Mouse (Mus musculus): ENCODE data around the gene Zfp687. TPM values are rescaled to one million over a fixed set of nuclear protein-coding genes. Genes with fewer than 3 reads are reported as not detected.

The Zfp687 gene
- polyA plus RNA-seq, 1 experiment from 2014 or later, result 29.7 TPM

- no peak overlapping the region for H3K27ac ChIP-seq (ENCODE audit: low read depth, low read length)
- no peak overlapping the region for H3K4me2 ChIP-seq
- DNase-seq (ENCODE audit: low spot score, missing footprints) (no peak), ATAC-seq (ENCODE audit: low FRiP score) (no peak)
- 91% methylated on average over 7 of the region's 7 CpGs for WGBS
- no peak overlapping the region for H3K9ac ChIP-seq (ENCODE audit: low read length)
- H3K36me3 ChIP-seq (ENCODE audit: control insufficient read depth, insufficient read depth, low read length), result peaks cover 41% of the 10 kb centered on the region
- H3K4me3 ChIP-seq (ENCODE audit: low read depth, low read length), result no peak overlapping the region
- H3K9me3 ChIP-seq (ENCODE audit: control insufficient read depth, low read length), result no peaks in the 10 kb centered on the region
- H3K4me1 ChIP-seq (ENCODE audit: control insufficient read depth, insufficient read depth, low read length), result peaks cover 19% of the 10 kb centered on the region
- no peaks in the 10 kb centered on the region for H3K27me3 ChIP-seq (ENCODE audit: control insufficient read depth, insufficient read depth, low read length)
Observed at GRCm38 (mm10) chr3:95010396-95010795, 4.9 kb downstream of the Zfp687 start.

GRCm38 (mm10) chr3:95007706-95008105, 7.5 kb downstream of the Zfp687 start:
- H3K4me1 ChIP-seq (ENCODE audit: control insufficient read depth, insufficient read depth, low read length), result peaks cover 5% of the 10 kb centered on the region
- WGBS, result 87% methylated on average over 9 of the region's 9 CpGs
- no peaks in the 10 kb centered on the region for H3K9me3 ChIP-seq (ENCODE audit: control insufficient read depth, low read length)
- no peaks in the 10 kb centered on the region for H3K27me3 ChIP-seq (ENCODE audit: control insufficient read depth, insufficient read depth, low read length)
- DNase-seq (ENCODE audit: low spot score, missing footprints) (no peak), ATAC-seq (ENCODE audit: low FRiP score) (no peak)
- H3K27ac ChIP-seq (ENCODE audit: low read depth, low read length), result peak overlapping the region; percentile 55; the same call in 1 of the 2 replicates
- no peak overlapping the region for H3K9ac ChIP-seq (ENCODE audit: low read length)
- no peak overlapping the region for H3K4me3 ChIP-seq (ENCODE audit: low read depth, low read length)
- H3K36me3 ChIP-seq (ENCODE audit: control insufficient read depth, insufficient read depth, low read length), result peaks cover 43% of the 10 kb centered on the region
- no peak overlapping the region for H3K4me2 ChIP-seq

- Histone ChIP-seq H3K27me3 (ENCODE audit: control insufficient read depth, insufficient read depth, low read length) (no peaks in the 10 kb centered on the region), H3K4me1 (ENCODE audit: control insufficient read depth, insufficient read depth, low read length) (peaks cover 5% of the 10 kb centered on the region), H3K36me3 (ENCODE audit: control insufficient read depth, insufficient read depth, low read length) (peaks cover 36% of the 10 kb centered on the region), H3K27ac (ENCODE audit: low read depth, low read length) (no peak overlapping the region), H3K4me2 (no peak overlapping the region), H3K4me3 (ENCODE audit: low read depth, low read length) (no peak overlapping the region), H3K9ac (ENCODE audit: low read length) (no peak overlapping the region), H3K9me3 (ENCODE audit: control insufficient read depth, low read length) (no peaks in the 10 kb centered on the region)
- no peak for DNase-seq (ENCODE audit: low spot score, missing footprints)
- no peak for ATAC-seq (ENCODE audit: low FRiP score)
- 97% methylated on average over 3 of the region's 3 CpGs for WGBS
Observed at GRCm38 (mm10) chr3:95005651-95006050, 9.6 kb downstream of the Zfp687 start.

- Histone ChIP-seq H3K4me2 (no peak overlapping the region), H3K36me3 (ENCODE audit: control insufficient read depth, insufficient read depth, low read length) (peaks cover 26% of the 10 kb centered on the region), H3K4me1 (ENCODE audit: control insufficient read depth, insufficient read depth, low read length) (peaks cover 5% of the 10 kb centered on the region), H3K27ac (ENCODE audit: low read depth, low read length) (no peak overlapping the region), H3K9me3 (ENCODE audit: control insufficient read depth, low read length) (no peaks in the 10 kb centered on the region), H3K27me3 (ENCODE audit: control insufficient read depth, insufficient read depth, low read length) (no peaks in the 10 kb centered on the region), H3K9ac (ENCODE audit: low read length) (no peak overlapping the region), H3K4me3 (ENCODE audit: low read depth, low read length) (no peak overlapping the region)
- ATAC-seq (ENCODE audit: low FRiP score) (no peak), DNase-seq (ENCODE audit: low spot score, missing footprints) (no peak)
Observed at GRCm38 (mm10) chr3:95003273-95003672, 12.0 kb downstream of the Zfp687 start.

- Histone ChIP-seq H3K4me2 (no peak overlapping the region), H3K27me3 (ENCODE audit: control insufficient read depth, insufficient read depth, low read length) (no peaks in the 10 kb centered on the region), H3K36me3 (ENCODE audit: control insufficient read depth, insufficient read depth, low read length) (peaks cover 23% of the 10 kb centered on the region), H3K9ac (ENCODE audit: low read length) (no peak overlapping the region), H3K4me3 (ENCODE audit: low read depth, low read length) (no peak overlapping the region), H3K4me1 (ENCODE audit: control insufficient read depth, insufficient read depth, low read length) (peaks cover 5% of the 10 kb centered on the region), H3K9me3 (ENCODE audit: control insufficient read depth, low read length) (no peaks in the 10 kb centered on the region), H3K27ac (ENCODE audit: low read depth, low read length) (peak overlapping the region; percentile 25; the same call in 1 of the 2 replicates)
- ATAC-seq (ENCODE audit: low FRiP score), result peak; percentile 61
- DNase-seq (ENCODE audit: low spot score, missing footprints), result no peak
- 76% methylated on average over 4 of the region's 4 CpGs for WGBS
Observed at GRCm38 (mm10) chr3:95002569-95002968, 12.7 kb downstream of the Zfp687 start.

GRCm38 (mm10) chr3:94996946-94997345, 18.3 kb downstream of the Zfp687 start:
- Histone ChIP-seq H3K9ac (ENCODE audit: low read length) (no peak overlapping the region), H3K4me1 (ENCODE audit: control insufficient read depth, insufficient read depth, low read length) (no peaks in the 10 kb centered on the region), H3K27me3 (ENCODE audit: control insufficient read depth, insufficient read depth, low read length) (no peaks in the 10 kb centered on the region), H3K4me2 (no peak overlapping the region), H3K4me3 (ENCODE audit: low read depth, low read length) (no peak overlapping the region), H3K9me3 (ENCODE audit: control insufficient read depth, low read length) (no peaks in the 10 kb centered on the region), H3K27ac (ENCODE audit: low read depth, low read length) (no peak overlapping the region), H3K36me3 (ENCODE audit: control insufficient read depth, insufficient read depth, low read length) (peaks cover 13% of the 10 kb centered on the region)
- DNase-seq (ENCODE audit: low spot score, missing footprints) (peak; percentile 99), ATAC-seq (ENCODE audit: low FRiP score) (no peak)
- WGBS, result 37% methylated on average over 2 of the region's 2 CpGs

GRCm38 (mm10) chr3:94989159-94989761, 26.0 kb downstream of the Zfp687 start:
- Histone ChIP-seq H3K9ac (ENCODE audit: low read length) (no peak overlapping the region; the same call in 1 of the 2 replicates), H3K9me3 (ENCODE audit: control insufficient read depth, low read length) (no peaks in the 10 kb centered on the region), H3K4me1 (ENCODE audit: control insufficient read depth, insufficient read depth, low read length) (no peaks in the 10 kb centered on the region), H3K27ac (ENCODE audit: low read depth, low read length) (no peak overlapping the region), H3K4me2 (no peak overlapping the region), H3K36me3 (ENCODE audit: control insufficient read depth, insufficient read depth, low read length) (0 out of 2 replicates have a peak, but pooled peaks cover 4% of the 10 kb centered on the region), H3K27me3 (ENCODE audit: control insufficient read depth, insufficient read depth, low read length) (no peaks in the 10 kb centered on the region), H3K4me3 (ENCODE audit: low read depth, low read length) (no peak overlapping the region)
- DNase-seq (ENCODE audit: low spot score, missing footprints) (no peak), ATAC-seq (ENCODE audit: low FRiP score) (no peak)
- WGBS, result 65% methylated on average over 9 of the region's 9 CpGs

GRCm38 (mm10) chr3:94987578-94987977, 27.7 kb downstream of the Zfp687 start:
- no peak overlapping the region for H3K4me3 ChIP-seq (ENCODE audit: low read depth, low read length)
- H3K36me3 ChIP-seq (ENCODE audit: control insufficient read depth, insufficient read depth, low read length), result 0 out of 2 replicates have a peak, but pooled peaks cover 4% of the 10 kb centered on the region
- ATAC-seq (ENCODE audit: low FRiP score), result no peak
- no peak overlapping the region for H3K4me2 ChIP-seq
- H3K27ac ChIP-seq (ENCODE audit: low read depth, low read length), result no peak overlapping the region
- peak; percentile 6 for DNase-seq (ENCODE audit: low spot score, missing footprints)
- H3K27me3 ChIP-seq (ENCODE audit: control insufficient read depth, insufficient read depth, low read length), result no peaks in the 10 kb centered on the region
- no peaks in the 10 kb centered on the region for H3K4me1 ChIP-seq (ENCODE audit: control insufficient read depth, insufficient read depth, low read length)
- H3K9ac ChIP-seq (ENCODE audit: low read length), result no peak overlapping the region
- no peaks in the 10 kb centered on the region for H3K9me3 ChIP-seq (ENCODE audit: control insufficient read depth, low read length)

- no peak overlapping the region for H3K4me3 ChIP-seq (ENCODE audit: low read depth, low read length)
- no peaks in the 10 kb centered on the region for H3K27me3 ChIP-seq (ENCODE audit: control insufficient read depth, insufficient read depth, low read length)
- H3K27ac ChIP-seq (ENCODE audit: low read depth, low read length), result no peak overlapping the region
- H3K4me2 ChIP-seq, result no peak overlapping the region
- no peaks in the 10 kb centered on the region for H3K9me3 ChIP-seq (ENCODE audit: control insufficient read depth, low read length)
- H3K36me3 ChIP-seq (ENCODE audit: control insufficient read depth, insufficient read depth, low read length), result no peaks in the 10 kb centered on the region
- H3K9ac ChIP-seq (ENCODE audit: low read length), result no peak overlapping the region
- DNase-seq (ENCODE audit: low spot score, missing footprints), result no peak
- no peak for ATAC-seq (ENCODE audit: low FRiP score)
- WGBS, result 92% methylated on average over 2 of the region's 2 CpGs
- no peaks in the 10 kb centered on the region for H3K4me1 ChIP-seq (ENCODE audit: control insufficient read depth, insufficient read depth, low read length)
Observed at GRCm38 (mm10) chr3:94985513-94985912, 29.7 kb downstream of the Zfp687 start.

All from midbrain, embryonic 11.5 days (tissue).